Mouse (Mus musculus) embryonic facial prominence, embryonic 15.5 days (tissue): ENCODE data around the gene Olfr1026. TPM values are rescaled to one million over a fixed set of nuclear protein-coding genes. Genes with fewer than 3 reads are reported as not detected.

Experiments
- ATAC-seq: fragments of 200-750 bp; cut with Nextera tagmentation; 2 replicates; pipeline ENCODE4 v1.8.0; 2017; ENCODE audit warnings: low read depth, moderate TSS enrichment; ENCODE audit not compliant: insufficient number of reproducible peaks, low FRiP score, low TSS enrichment
- H3K27ac ChIP-seq: fragments of 300-500 bp; sonication (generic); replicated peaks from 2 replicates; pipeline ENCODE4 v1.5.1; 2015; ENCODE audit warnings: mild to moderate bottlenecking, inconsistent platforms
- H3K27me3 ChIP-seq: fragments of 300-500 bp; sonication (generic); 2 replicates; pipeline ENCODE4 v1.6.1; 2015; ENCODE audit warnings: inconsistent platforms
- H3K36me3 ChIP-seq: fragments of 300-500 bp; sonication (generic); 2 replicates; pipeline ENCODE4 v1.6.1; 2015; ENCODE audit warnings: mild to moderate bottlenecking, inconsistent platforms
- H3K4me1 ChIP-seq: fragments of 300-500 bp; sonication (generic); 2 replicates; pipeline ENCODE4 v1.6.1; 2015; ENCODE audit warnings: inconsistent platforms
- H3K4me2 ChIP-seq: fragments of 300-500 bp; sonication (generic); replicated peaks from 2 replicates; pipeline ENCODE4 v1.6.1; 2015; ENCODE audit warnings: mild to moderate bottlenecking, inconsistent platforms
- H3K4me3 ChIP-seq: fragments of 300-500 bp; sonication (generic); replicated peaks from 2 replicates; pipeline ENCODE4 v1.5.1; 2015; ENCODE audit warnings: mild to moderate bottlenecking, inconsistent platforms
- H3K9ac ChIP-seq: fragments of 300-500 bp; sonication (generic); 2 replicates; pipeline ENCODE4 v1.6.1; 2015; ENCODE audit warnings: inconsistent platforms
- H3K9me3 ChIP-seq: fragments of 300-500 bp; sonication (generic); replicated peaks from 2 replicates; pipeline ENCODE4 v1.6.1; 2016; ENCODE audit warnings: inconsistent platforms
- WGBS: fragments of 180-500 bp; shearing (Covaris S2); methylation state at CpG from one replicate; pipeline ENCODE4 v1.1.7; 2015; 5-methylcytosine and 5-hydroxymethylcytosine counted together
- polyA plus RNA-seq: library from polyadenylated mRNA; unstranded; fragments of >200 nt; fragmentation: Nextera tagmentation; extraction: Ambion mirVana; gene quantifications from 2 replicates; pipeline ENCODE4 v1.2.1, GENCODE M21; 2015

Gene Olfr1026
- 0.38 and 0.69 TPM in 2 replicates for polyA plus RNA-seq

DNA sequence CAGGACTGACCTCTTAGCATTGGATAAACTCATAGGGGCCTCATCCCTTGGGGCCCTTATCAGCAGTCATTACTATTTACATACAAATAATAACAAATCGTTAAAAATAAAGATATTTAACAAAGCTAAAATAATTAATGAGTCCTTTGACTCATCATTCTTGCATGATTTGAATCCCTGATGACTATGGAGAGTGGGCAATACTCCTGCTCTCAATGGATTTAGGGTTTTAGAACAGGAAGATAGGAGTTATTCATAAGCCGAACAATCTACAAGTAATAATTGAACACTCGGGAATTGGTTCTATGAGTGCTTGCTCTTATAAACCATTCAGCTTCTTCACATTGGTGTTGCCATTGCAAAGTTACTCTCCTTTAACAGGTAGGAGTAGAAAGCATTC is at the start of gene Olfr1026:
TSS of gene Olfr1026 (plus strand) at position 301 of the 400 bp plus-strand sequence.
- 83% methylated on average over 3 of the region's 3 CpGs for WGBS
- H3K4me2 ChIP-seq = no peak within 1 kb of the TSS

DNA sequence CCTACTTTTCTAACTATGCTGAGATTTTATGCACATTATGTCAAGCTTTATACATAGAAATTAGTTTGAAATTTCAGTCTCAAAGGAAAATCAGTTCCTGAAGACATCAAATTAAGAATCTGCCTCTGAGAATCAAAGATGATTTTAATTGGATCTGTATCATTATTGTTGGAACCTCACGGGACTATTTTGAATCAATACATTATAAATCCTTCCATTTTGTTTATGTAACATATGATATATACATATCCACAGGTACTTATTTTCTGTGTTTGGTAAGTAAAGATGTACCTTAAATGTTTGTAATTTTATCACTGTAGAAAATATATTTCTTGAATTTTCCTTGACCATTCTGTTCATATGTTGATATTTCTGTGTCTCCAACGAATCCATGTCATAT is 36.0 kb upstream of the Olfr1026 start, which contains the start of gene Olfr1023:
TSS of gene Olfr1023 (plus strand) at position 301 of the 400 bp plus-strand sequence.
- no peaks in the 10 kb centered on the region for H3K4me1 ChIP-seq
- 65% methylated on average over 2 of the region's 2 CpGs for WGBS
- no peak for ATAC-seq
- H3K4me3 ChIP-seq = no peak within 1 kb of the TSS
- H3K27ac ChIP-seq = no peak within 1 kb of the TSS
- H3K27me3 ChIP-seq = no peaks in the 10 kb centered on the region
- H3K36me3 ChIP-seq = no peaks in the 10 kb centered on the region
- no peak within 1 kb of the TSS for H3K4me2 ChIP-seq
- no peaks in the 10 kb centered on the region for H3K9me3 ChIP-seq
- no peak within 1 kb of the TSS for H3K9ac ChIP-seq

More for the DNA sequence above, at the start of gene Olfr1026:
- H3K4me3 ChIP-seq = no peak within 1 kb of the TSS
- H3K27me3 ChIP-seq = no peaks in the 10 kb centered on the region
- no peaks in the 10 kb centered on the region for H3K36me3 ChIP-seq
- H3K9me3 ChIP-seq = no peaks in the 10 kb centered on the region
- no peaks in the 10 kb centered on the region for H3K4me1 ChIP-seq
- no peak for ATAC-seq
- H3K27ac ChIP-seq = no peak within 1 kb of the TSS
- H3K9ac ChIP-seq = no peak within 1 kb of the TSS

DNA sequence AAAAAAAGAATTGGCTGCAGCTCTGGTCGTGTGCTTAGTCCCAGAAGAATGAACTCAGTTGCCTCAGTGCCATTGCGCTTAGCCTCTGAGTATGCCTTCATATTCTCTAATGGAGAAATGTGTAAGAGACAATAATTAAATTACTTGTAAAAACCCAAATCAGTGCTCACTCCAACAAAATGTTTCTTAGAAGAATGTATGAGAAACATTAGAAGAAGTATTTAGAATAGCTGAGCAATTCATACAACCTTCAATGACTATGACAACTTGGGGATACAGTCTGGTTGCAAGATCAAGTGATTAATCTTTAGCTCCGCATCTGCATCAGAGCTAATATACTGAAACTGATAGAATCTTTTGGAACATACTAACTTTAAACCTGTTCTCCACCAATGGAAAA is 16.4 kb upstream of the Olfr1026 start, which contains the start of gene Olfr1024:
TSS of gene Olfr1024 (minus strand) at position 101 of the 400 bp plus-strand sequence.
- WGBS = 83% methylated on average over 3 of the region's 3 CpGs
- H3K27me3 ChIP-seq = no peaks in the 10 kb centered on the region
- no peak for ATAC-seq

DNA sequence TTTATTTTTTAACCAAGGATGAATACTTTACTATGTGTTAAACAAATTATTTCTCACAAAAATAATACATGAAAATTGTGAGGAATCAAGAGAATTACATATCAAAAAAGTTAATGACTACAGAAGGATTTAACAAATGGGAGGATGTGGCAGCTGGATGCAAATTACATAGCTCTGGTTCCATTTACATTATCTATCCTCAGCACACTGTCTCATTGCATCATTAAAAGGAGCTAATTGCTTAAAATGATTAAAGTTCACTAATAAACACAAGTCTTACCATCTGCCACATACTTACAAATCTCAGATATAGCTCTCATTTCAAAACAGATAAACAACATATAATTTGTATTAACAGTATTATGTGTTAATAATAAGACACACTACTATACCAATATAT is 8.2 kb upstream of the Olfr1026 start:
- Histone ChIP-seq H3K27me3 (no peaks in the 10 kb centered on the region), H3K36me3 (no peaks in the 10 kb centered on the region), H3K9ac (no peak overlapping the region), H3K9me3 (no peaks in the 10 kb centered on the region), H3K27ac (no peak overlapping the region), H3K4me2 (no peak overlapping the region), H3K4me1 (no peaks in the 10 kb centered on the region), H3K4me3 (no peak overlapping the region)
- no peak for ATAC-seq

More for the DNA sequence above, 16.4 kb upstream of the Olfr1026 start, which contains the start of gene Olfr1024:
- Histone ChIP-seq H3K9me3 (no peaks in the 10 kb centered on the region), H3K4me3 (no peak within 1 kb of the TSS), H3K4me2 (no peak within 1 kb of the TSS), H3K9ac (no peak within 1 kb of the TSS), H3K36me3 (no peaks in the 10 kb centered on the region), H3K27ac (no peak within 1 kb of the TSS), H3K4me1 (no peaks in the 10 kb centered on the region)

DNA sequence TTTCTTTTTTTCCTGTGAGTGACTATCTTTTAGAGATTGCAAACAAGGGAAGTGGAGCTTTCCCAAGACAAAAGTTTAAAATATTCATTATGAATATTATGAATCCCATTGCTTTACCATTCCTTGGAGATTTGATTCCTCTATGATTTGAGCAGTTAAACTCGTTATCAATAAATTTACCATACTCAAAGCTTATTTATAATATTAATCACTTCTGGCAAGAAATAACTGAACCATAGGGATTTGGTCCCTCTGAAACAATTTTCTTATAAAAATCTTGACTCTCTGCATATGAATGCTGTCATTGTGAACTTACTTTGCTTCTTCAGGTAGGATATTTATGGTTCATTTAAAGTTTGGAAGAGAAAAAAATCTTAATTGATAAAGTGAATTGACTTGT is 6.5 kb upstream of the Olfr1026 start, which contains the start of gene Olfr1025-ps1:
TSS of gene Olfr1025-ps1 (plus strand) at position 301 of the 400 bp plus-strand sequence.
- H3K4me1 ChIP-seq = no peaks in the 10 kb centered on the region
- H3K9me3 ChIP-seq = no peaks in the 10 kb centered on the region
- H3K4me2 ChIP-seq = no peak within 1 kb of the TSS
- WGBS = 47% methylated on average over 1 of the region's 1 CpGs
- H3K27me3 ChIP-seq = no peaks in the 10 kb centered on the region
- no peak within 1 kb of the TSS for H3K27ac ChIP-seq
- no peak within 1 kb of the TSS for H3K4me3 ChIP-seq
- ATAC-seq = no peak
- H3K9ac ChIP-seq = no peak within 1 kb of the TSS
- no peaks in the 10 kb centered on the region for H3K36me3 ChIP-seq

DNA sequence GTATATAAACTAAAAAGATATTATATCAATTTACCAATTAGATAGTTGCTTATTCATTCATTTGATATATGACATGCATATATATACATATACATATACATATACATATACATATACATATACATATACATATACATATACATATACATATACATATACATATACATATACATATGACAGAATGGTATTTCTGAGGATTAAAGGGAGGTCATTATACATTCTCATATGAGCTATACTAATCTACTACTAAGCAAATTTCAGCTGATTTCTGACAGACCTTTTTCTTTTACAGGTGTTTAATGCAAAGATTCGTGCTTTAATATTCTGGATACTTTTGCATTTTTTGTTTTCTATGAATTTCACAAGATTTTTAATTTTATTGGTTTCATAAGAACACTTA is 28.8 kb downstream of the Olfr1026 start, which contains the start of gene Olfr1028:
TSS of gene Olfr1028 (plus strand) at position 301 of the 400 bp plus-strand sequence.
- WGBS = 80% methylated on average over 1 of the region's 1 CpGs
- Histone ChIP-seq H3K36me3 (no peaks in the 10 kb centered on the region), H3K4me2 (no peak within 1 kb of the TSS), H3K4me1 (no peaks in the 10 kb centered on the region), H3K4me3 (no peak within 1 kb of the TSS), H3K27me3 (no peaks in the 10 kb centered on the region), H3K9ac (no peak within 1 kb of the TSS), H3K27ac (no peak within 1 kb of the TSS), H3K9me3 (no peaks in the 10 kb centered on the region)
- ATAC-seq = no peak

DNA sequence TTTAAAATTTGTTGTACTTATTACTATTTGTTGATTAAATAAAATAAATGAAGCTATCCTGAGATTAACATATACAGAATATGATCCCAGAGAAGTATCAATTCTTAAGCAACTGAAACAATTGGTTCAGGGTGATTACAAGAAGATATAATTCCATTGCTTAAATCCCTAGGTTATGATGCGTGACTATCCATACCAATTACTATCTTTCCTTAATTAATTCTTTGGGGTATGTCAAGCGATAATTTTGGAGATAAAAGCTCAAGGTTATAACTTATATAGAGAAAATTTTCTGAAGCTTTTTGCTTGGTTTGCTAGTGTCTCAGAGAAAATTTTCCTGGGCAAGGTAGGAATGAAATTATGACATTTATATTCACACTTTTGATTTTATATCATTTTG is 52.2 kb downstream of the Olfr1026 start, which contains the start of gene Olfr1029:
TSS of gene Olfr1029 (plus strand) at position 301 of the 400 bp plus-strand sequence.
- H3K4me1 ChIP-seq = no peaks in the 10 kb centered on the region
- ATAC-seq = no peak
- no peaks in the 10 kb centered on the region for H3K36me3 ChIP-seq
- no peak within 1 kb of the TSS for H3K4me2 ChIP-seq
- H3K4me3 ChIP-seq = no peak within 1 kb of the TSS
- WGBS = 83% methylated on average over 2 of the region's 2 CpGs
- H3K9ac ChIP-seq = no peak within 1 kb of the TSS
- no peak within 1 kb of the TSS for H3K27ac ChIP-seq
- H3K9me3 ChIP-seq = no peaks in the 10 kb centered on the region
- H3K27me3 ChIP-seq = no peaks in the 10 kb centered on the region

Other genes with a start within 250 kb of the Olfr1026 start
- gene Olfr1006, start 242.8 kb upstream of the Olfr1026 start, polyA plus RNA-seq = 0.13 TPM in 1 of 2 replicates, not detected in the other
- gene Olfr1008, start 232.1 kb upstream of the Olfr1026 start, polyA plus RNA-seq = not detected in 2 replicates
- not detected in 2 replicates for gene Olfr1009, start 206.1 kb upstream of the Olfr1026 start, polyA plus RNA-seq
- gene Olfr1012, start 158.8 kb upstream of the Olfr1026 start, polyA plus RNA-seq = 0.25 TPM in 1 of 2 replicates, not detected in the other
- gene Olfr1013, start 154.5 kb upstream of the Olfr1026 start, polyA plus RNA-seq = 0.12 TPM in 1 of 2 replicates, not detected in the other
- not detected in 2 replicates for gene Olfr1014, start 148.8 kb upstream of the Olfr1026 start, polyA plus RNA-seq
- gene Olfr1015, start 139.5 kb upstream of the Olfr1026 start, polyA plus RNA-seq = 0.07 and 0.47 TPM in 2 replicates
- 0.23 TPM in 1 of 2 replicates, not detected in the other for gene Olfr1016, start 119.0 kb upstream of the Olfr1026 start, polyA plus RNA-seq
- gene Olfr1018, start 103.1 kb upstream of the Olfr1026 start, polyA plus RNA-seq = not detected in 2 replicates
- gene Olfr1019, start 76.1 kb upstream of the Olfr1026 start, polyA plus RNA-seq = not detected in 2 replicates
- not detected in 2 replicates for gene Olfr1020, start 74.5 kb upstream of the Olfr1026 start, polyA plus RNA-seq
- not detected in 2 replicates for gene Olfr1022, start 53.0 kb upstream of the Olfr1026 start, polyA plus RNA-seq
- gene Olfr1023, start 35.9 kb upstream of the Olfr1026 start, polyA plus RNA-seq = not detected in 2 replicates
- gene Olfr1024, start 16.5 kb upstream of the Olfr1026 start, polyA plus RNA-seq = not detected in 2 replicates
- 0.59 and 0.84 TPM in 2 replicates for gene Olfr1025-ps1, start 6.4 kb upstream of the Olfr1026 start, polyA plus RNA-seq
- gene Olfr1028, start 28.9 kb downstream of the Olfr1026 start, polyA plus RNA-seq = 0.09 and 0.17 TPM in 2 replicates
- 0.08 and 0.17 TPM in 2 replicates for gene Olfr1029, start 52.3 kb downstream of the Olfr1026 start, polyA plus RNA-seq
- 0.11 and 0.12 TPM in 2 replicates for gene Olfr1030, start 57.7 kb downstream of the Olfr1026 start, polyA plus RNA-seq
- gene Olfr1031, start 68.7 kb downstream of the Olfr1026 start, polyA plus RNA-seq = 0.37 and 0.39 TPM in 2 replicates
- gene Olfr1032, start 84.0 kb downstream of the Olfr1026 start, polyA plus RNA-seq = 0.27 TPM in 1 of 2 replicates, not detected in the other
- gene Olfr1033, start 99.1 kb downstream of the Olfr1026 start, polyA plus RNA-seq = 0.14 and 0.79 TPM in 2 replicates
- 0.04 and 0.09 TPM in 2 replicates for gene Olfr1034, start 124.3 kb downstream of the Olfr1026 start, polyA plus RNA-seq
- not detected in 2 replicates for gene Olfr1036, start 152.4 kb downstream of the Olfr1026 start, polyA plus RNA-seq
- 0.14 TPM in 1 of 2 replicates, not detected in the other for gene Olfr1037, start 165.8 kb downstream of the Olfr1026 start, polyA plus RNA-seq
- 0.05 TPM in 1 of 2 replicates, not detected in the other for gene Olfr1039, start 214.4 kb downstream of the Olfr1026 start, polyA plus RNA-seq
- gene Olfr1040, start 225.2 kb downstream of the Olfr1026 start, polyA plus RNA-seq = not detected in 2 replicates
- gene Olfr1042, start 240.3 kb downstream of the Olfr1026 start, polyA plus RNA-seq = not detected in 2 replicates
- gene Olfr1043, start 246.0 kb downstream of the Olfr1026 start, polyA plus RNA-seq = not detected in 2 replicates